Mouse (Mus musculus) kidney, adult 2 months (tissue): ENCODE measurements around the gene C2cd6. TPM values are rescaled to one million over a fixed set of nuclear protein-coding genes. Genes with fewer than 3 reads are reported as not detected.

Experiments used
- DNase-seq: peaks from one replicate; pipeline ENCODE4 v3.0.0; 2021
- H3K27ac ChIP-seq: fragments of 200-500 bp; 2 replicates; pipeline ENCODE4 v1.5.1; 2012; ENCODE audit warnings: low read depth, low read length, control low read depth, inconsistent platforms; ENCODE audit not compliant: insufficient read depth
- H3K27me3 ChIP-seq: fragments of 200-500 bp; replicated peaks from 2 replicates; pipeline ENCODE4 v1.6.1; 2012; ENCODE audit warnings: mild to moderate bottlenecking, moderate library complexity, low read length, inconsistent platforms; ENCODE audit not compliant: control insufficient read depth, insufficient read depth
- H3K36me3 ChIP-seq: fragments of 200-500 bp; 2 replicates; pipeline ENCODE4 v1.6.1; 2012; ENCODE audit warnings: mild to moderate bottlenecking, moderate library complexity, low read length, inconsistent platforms; ENCODE audit not compliant: control insufficient read depth, insufficient read depth
- H3K4me1 ChIP-seq: fragments of 200-500 bp; 2 replicates; pipeline ENCODE4 v1.6.1; 2011; ENCODE audit warnings: low read length; ENCODE audit not compliant: control insufficient read depth, insufficient read depth
- H3K4me3 ChIP-seq: fragments of 200-500 bp; 2 replicates; pipeline ENCODE4 v1.5.1; 2011; ENCODE audit warnings: mild to moderate bottlenecking, low read depth, low read length, control low read depth; ENCODE audit not compliant: insufficient read depth
- CTCF ChIP-seq: fragments of 200-500 bp; conservative IDR thresholded peaks from 2 replicates; pipeline ENCODE4 v1.5.1; 2011; ENCODE audit warnings: low read depth, mild to moderate bottlenecking, control low read depth, low read length, moderate library complexity, mixed read lengths; ENCODE audit not compliant: insufficient read depth, insufficient read length
- POLR2A ChIP-seq: fragments of 200-500 bp; IDR thresholded peaks from one replicate; pipeline ENCODE4 v1.6.1; 2011; ENCODE audit warnings: low read depth, low read length, control low read depth
- WGBS: fragments of 180-500 bp; shearing (Covaris S2); methylation state at CpG from one replicate; pipeline ENCODE4 v1.1.7; 2018; 5-methylcytosine and 5-hydroxymethylcytosine counted together
- polyA plus RNA-seq: library from polyadenylated mRNA; depleted of rRNA; stranded (reverse); fragments of >200 nt; gene quantifications from 2 replicates; pipeline ENCODE4 v1.2.3, GENCODE M21; 2012; rRNA removed

C2cd6 gene
- polyA plus RNA-seq, 1 experiment, result 0.06 TPM

GRCm38 (mm10) chr1:59021556-59021955, 73.1 kb downstream of the C2cd6 start:
- Histone ChIP-seq H3K27ac (peak overlapping the region; percentile 45; the same call in 1 of the 2 replicates), H3K36me3 (no peaks in the 10 kb centered on the region), H3K4me3 (no peak overlapping the region), H3K27me3 (no peaks in the 10 kb centered on the region), H3K4me1 (no peaks in the 10 kb centered on the region; the same call in 1 of the 2 replicates)
- WGBS, result 51% methylated on average over 3 of the region's 3 CpGs
- TF ChIP-seq POLR2A, result no peak
- TF ChIP-seq CTCF, result no peak
- peak; percentile 77 for DNase-seq

DNA sequence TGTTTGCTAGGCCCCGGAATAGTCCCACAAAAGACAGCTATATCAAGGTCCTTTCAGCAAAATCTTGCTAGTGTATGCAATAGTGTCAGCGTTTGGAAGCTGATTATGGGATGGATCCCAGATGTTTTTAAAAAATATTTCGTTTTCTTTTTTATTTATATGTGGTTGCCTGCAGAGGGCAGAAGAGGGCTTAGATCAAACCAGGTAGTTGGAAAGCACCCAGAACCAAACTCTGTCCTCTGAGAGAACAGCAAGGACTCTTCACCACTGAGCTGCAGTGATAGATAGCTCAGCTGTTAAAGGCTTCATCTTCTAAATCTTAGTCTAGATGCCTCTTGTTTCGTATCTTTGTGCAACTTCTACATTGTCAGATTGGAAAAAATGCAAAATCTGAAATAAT, 85.5 kb downstream of the C2cd6 start:
- Histone ChIP-seq H3K27ac (no peak overlapping the region), H3K4me1 (no peaks in the 10 kb centered on the region), H3K4me3 (no peak overlapping the region), H3K36me3 (no peaks in the 10 kb centered on the region), H3K27me3 (no peaks in the 10 kb centered on the region)
- TF ChIP-seq POLR2A (no peak), CTCF (peak; percentile 45)
- WGBS, result 34% methylated on average over 4 of the region's 4 CpGs
- peak; percentile 62 for DNase-seq

Other genes starting within 250 kb of the C2cd6 start
- gene Trak2, start 121.5 kb downstream of the C2cd6 start, polyA plus RNA-seq, result 55.4 and 63.1 TPM in 2 replicates
- gene Stradb, start 121.4 kb downstream of the C2cd6 start, polyA plus RNA-seq, result 25.0 and 26.6 TPM in 2 replicates
- 9.6 and 10.3 TPM in 2 replicates for gene Tmem237, start 25.5 kb upstream of the C2cd6 start, polyA plus RNA-seq
- gene Mpp4, start 68.5 kb upstream of the C2cd6 start, polyA plus RNA-seq, result 2.6 TPM in 2 replicates
- gene Als2, start 142.3 kb upstream of the C2cd6 start, polyA plus RNA-seq, result 10.8 and 11.1 TPM in 2 replicates
- gene Cdk15, start 162.0 kb upstream of the C2cd6 start, polyA plus RNA-seq, result 0.05 and 0.13 TPM in 2 replicates